Mouse (Mus musculus) CD8-positive naive resting alpha-beta T cell, adult 57 days (primary cell): ENCODE results near the gene Olfr429. TPM values are rescaled to one million over a fixed set of nuclear protein-coding genes. Genes with fewer than 3 reads are reported as not detected.

Experiments used
- total RNA-seq: library from RNA; stranded (reverse); gene quantifications from one replicate; pipeline ENCODE4 v1.2.4, GENCODE M21; 2023

Gene Olfr429
- total RNA-seq: not detected

DNA sequence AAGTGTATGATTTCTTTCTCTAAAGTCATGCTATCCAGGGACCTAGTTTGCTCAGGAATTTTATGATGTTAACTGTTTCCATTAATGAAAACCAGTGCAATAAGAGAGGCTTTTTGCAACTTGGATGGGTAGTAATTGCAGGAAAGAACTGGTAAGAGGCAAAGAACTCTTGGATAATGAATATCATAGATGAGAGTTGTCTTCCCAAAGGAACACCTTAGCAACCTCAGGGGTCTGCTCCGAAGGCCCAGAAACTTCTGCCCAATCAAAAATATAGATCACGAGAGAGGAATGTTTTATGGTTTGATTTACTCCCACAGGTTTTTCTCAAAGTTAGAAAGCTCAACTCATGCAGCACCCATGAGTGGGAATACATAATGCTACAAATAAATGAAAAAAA lies at the start of gene Olfr429:
Gene Olfr429, plus strand, starts transcription at position 301 of the 400 bp plus-strand sequence.

DNA sequence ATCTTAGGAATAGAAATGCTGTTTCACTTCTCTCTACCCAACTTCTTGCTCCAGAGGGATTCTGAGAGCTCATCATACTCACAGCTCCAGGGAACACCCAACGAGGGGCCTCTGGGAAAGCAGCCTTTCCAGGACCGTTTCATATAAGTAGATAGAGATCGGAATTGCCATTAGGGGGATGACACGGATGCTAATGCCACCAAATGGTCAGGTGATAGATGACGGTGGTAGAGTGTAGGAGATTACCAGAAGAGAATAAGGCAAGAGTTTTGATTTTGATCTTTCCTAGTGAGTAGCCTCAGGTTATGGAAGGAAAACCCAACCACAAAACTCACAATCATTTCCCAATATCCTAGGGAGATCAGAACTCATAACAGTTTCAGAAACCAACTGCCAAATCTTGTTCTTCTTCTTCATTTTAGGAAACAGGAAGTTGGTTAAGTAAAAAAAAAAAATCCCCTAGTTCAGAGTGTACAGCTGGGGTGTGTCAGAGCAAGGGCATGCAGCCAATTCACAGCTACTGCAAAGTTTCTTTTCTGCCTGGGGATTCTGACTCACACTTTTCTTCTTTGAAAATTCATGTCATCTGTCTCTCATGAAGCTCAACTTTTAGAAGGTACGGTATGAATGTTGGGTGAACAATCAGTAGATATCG lies 43.5 kb upstream of the Olfr429 start, which contains the start of gene Olfr433:
Gene Olfr433, plus strand, starts transcription at position 183 of the 655 bp plus-strand sequence.

GRCm38 (mm10) chr1:174048893-174049292 lies 35.2 kb upstream of the Olfr429 start, which contains the start of gene Olfr432:
Gene Olfr432, plus strand, starts transcription at chr1:174049205.

DNA sequence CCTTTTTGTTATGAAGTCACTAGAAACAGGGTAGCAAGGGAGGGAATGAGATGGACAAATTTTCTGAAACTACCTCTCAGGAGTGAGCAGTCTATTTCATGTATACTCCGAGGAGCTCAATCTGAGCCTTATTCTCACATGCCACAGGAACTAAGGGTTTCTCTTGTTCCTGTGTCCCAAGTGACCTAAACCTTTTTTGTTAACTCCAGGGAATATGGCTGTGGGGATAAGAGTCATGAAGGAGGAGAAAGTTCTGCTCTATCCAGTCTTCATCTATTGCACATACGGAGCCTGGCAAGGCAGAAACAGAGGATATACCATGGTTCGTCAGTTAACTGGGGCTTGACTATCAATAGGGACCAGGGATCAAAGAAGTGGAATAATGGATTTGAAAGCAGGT lies 17.8 kb upstream of the Olfr429 start, which contains the start of gene Olfr430:
Gene Olfr430, plus strand, starts transcription at position 301 of the 400 bp plus-strand sequence.

DNA sequence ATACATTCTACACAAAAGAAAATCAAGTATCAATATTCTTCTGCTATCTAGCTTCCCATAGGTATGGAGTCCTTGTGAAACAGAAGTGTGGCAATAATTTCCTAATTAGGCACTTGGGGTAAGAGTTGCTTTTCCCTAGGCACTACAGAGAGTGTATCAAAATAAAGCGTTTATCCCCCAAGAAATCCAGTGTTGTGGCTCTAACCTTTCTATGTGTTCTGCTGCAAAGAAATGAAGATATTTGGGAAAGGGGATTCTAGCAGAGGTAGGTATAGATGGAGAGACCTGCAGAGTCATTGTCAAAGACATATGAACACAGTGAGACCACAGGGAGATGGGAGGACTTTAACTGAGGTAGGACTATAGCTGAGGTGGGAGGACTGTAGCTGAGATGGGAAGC lies 12.5 kb downstream of the Olfr429 start, which contains the start of gene Olfr427:
Gene Olfr427, plus strand, starts transcription at position 301 of the 400 bp plus-strand sequence.

DNA sequence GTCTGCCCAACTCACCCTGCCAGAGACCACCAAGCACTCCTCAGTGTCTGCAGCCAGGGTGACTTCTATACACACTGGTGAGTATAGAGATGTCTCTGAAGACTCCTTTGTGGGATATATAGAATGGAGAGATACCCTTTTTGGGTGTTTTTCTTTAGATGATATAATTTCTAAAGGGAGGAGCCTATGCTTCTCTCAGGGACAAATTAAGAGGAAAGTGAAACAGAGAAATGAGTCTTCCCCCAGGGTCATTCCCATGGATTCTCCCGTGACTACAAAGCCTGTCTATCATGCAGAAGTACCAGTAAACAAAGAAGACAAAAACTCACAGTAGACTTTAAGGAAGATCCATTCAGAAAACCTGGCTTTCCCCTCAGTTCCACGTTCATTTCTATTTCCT lies 36.9 kb downstream of the Olfr429 start, which contains the start of gene Olfr231:
Gene Olfr231, minus strand, starts transcription at position 101 of the 400 bp plus-strand sequence.

GRCm38 (mm10) chr1:174131217-174131616 lies 47.1 kb downstream of the Olfr429 start, which contains the start of gene Olfr424:
Gene Olfr424, plus strand, starts transcription at chr1:174131517.

Other genes with a start within 250 kb of the Olfr429 start
- not detected for gene Ifi211, start 171.3 kb upstream of the Olfr429 start, total RNA-seq
- 253 TPM for gene Mndal, start 141.8 kb upstream of the Olfr429 start, total RNA-seq
- 163 TPM for gene Ifi203, start 141.7 kb upstream of the Olfr429 start, total RNA-seq
- gene Ifi202b, start 101.6 kb upstream of the Olfr429 start, total RNA-seq: not detected
- gene Ifi205, start 52.5 kb upstream of the Olfr429 start, total RNA-seq: 2.1 TPM
- gene Olfr433, start 43.6 kb upstream of the Olfr429 start, total RNA-seq: not detected
- gene Olfr432, start 35.1 kb upstream of the Olfr429 start, total RNA-seq: not detected
- gene Olfr430, start 17.7 kb upstream of the Olfr429 start, total RNA-seq: not detected
- not detected for gene Olfr427, start 12.6 kb downstream of the Olfr429 start, total RNA-seq
- gene Olfr231, start 36.8 kb downstream of the Olfr429 start, total RNA-seq: not detected
- gene Olfr424, start 47.2 kb downstream of the Olfr429 start, total RNA-seq: not detected
- not detected for gene Olfr420, start 71.3 kb downstream of the Olfr429 start, total RNA-seq
- 0.80 TPM for gene Spta1, start 88.4 kb downstream of the Olfr429 start, total RNA-seq
- gene Olfr419, start 167.7 kb downstream of the Olfr429 start, total RNA-seq: not detected
- gene Mptx1, start 246.2 kb downstream of the Olfr429 start, total RNA-seq: not detected